Mouse (Mus musculus): ENCODE results near the gene Krt5. TPM values are rescaled to one million over a fixed set of nuclear protein-coding genes. Genes with fewer than 3 reads are reported as not detected.

Gene Krt5
- polyA plus RNA-seq, 1 experiment from 2014 or later: not detected

DNA sequence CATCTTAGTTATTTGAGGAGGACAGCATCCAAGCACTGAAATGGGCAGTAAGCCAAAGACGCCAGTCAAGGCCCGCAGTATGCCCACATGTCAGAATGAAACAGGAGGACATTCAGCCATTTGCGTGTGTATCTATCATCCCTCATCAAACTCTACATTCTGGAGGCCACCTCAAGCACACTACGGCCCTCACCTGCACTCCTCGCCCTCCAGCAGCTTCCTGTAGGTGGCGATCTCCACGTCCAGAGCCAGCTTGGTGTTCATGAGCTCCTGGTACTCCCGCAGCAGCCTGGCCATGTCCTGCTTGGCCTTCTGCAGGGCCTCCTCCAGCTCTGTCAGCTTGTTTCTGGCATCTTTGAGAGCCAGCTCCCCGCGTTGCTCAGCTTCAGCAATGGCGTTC is 4.0 kb downstream of the Krt5 start:
- H3K9me3 ChIP-seq (ENCODE audit: control insufficient read depth, low read length): no peaks in the 10 kb centered on the region
- H3K27ac ChIP-seq (replicated peaks in 1 of 2; ENCODE audit: control insufficient read depth in 1 of 2, insufficient read depth in 1 of 2, low read depth in 2 of 2, low read length in 2 of 2): no peak overlapping the region
- H3K27me3 ChIP-seq (ENCODE audit: control insufficient read depth, insufficient read depth, low read length): 0 out of 2 replicates have a peak, but pooled peaks cover 11% of the 10 kb centered on the region
- H3K4me3 ChIP-seq (ENCODE audit: control insufficient read depth in 1 of 2, insufficient read depth in 1 of 2, low read depth in 1 of 2, low read length in 2 of 2): no peak overlapping the region
- 61% methylated on average over 11 of the region's 11 CpGs for WGBS
- no peaks in the 10 kb centered on the region for H3K4me1 ChIP-seq (ENCODE audit: control insufficient read depth in 2 of 2, insufficient read depth in 2 of 2, low read length in 2 of 2)
- no peaks in the 10 kb centered on the region for H3K36me3 ChIP-seq (ENCODE audit: control insufficient read depth, insufficient read depth, low read length)
- no peak overlapping the region for H3K9ac ChIP-seq (ENCODE audit: low read length)
- no peak overlapping the region for H3K4me2 ChIP-seq (ENCODE audit: low read length)
- no peak for ATAC-seq (ENCODE audit: insufficient number of reproducible peaks, insufficient read depth, low FRiP score, low read depth)

DNA sequence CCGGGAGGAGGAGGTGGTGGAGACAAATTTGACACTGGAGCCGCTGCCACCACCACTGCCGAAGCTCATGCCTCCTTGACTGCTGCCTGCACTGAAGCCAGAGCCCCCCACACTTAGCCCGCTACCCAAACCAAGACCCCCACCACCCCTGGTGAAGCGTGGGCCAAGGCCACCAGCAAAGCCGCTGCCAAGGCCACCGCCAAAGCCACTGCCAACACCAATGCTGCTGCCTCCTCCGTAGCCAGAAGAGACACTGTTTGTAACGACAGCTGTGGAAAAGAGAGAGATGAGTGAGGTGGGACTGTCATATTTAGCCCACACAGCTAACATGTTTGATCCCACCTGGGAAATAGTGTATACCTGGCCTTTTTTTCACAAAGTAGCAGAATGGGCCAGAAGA is 5.2 kb downstream of the Krt5 start:
- no peaks in the 10 kb centered on the region for H3K36me3 ChIP-seq (ENCODE audit: control insufficient read depth, insufficient read depth, low read length)
- ATAC-seq (ENCODE audit: insufficient number of reproducible peaks, insufficient read depth, low FRiP score, low read depth): no peak
- H3K27me3 ChIP-seq (ENCODE audit: control insufficient read depth, insufficient read depth, low read length): 0 out of 2 replicates have a peak, but pooled peaks cover 3% of the 10 kb centered on the region
- H3K4me3 ChIP-seq (ENCODE audit: control insufficient read depth in 1 of 2, insufficient read depth in 1 of 2, low read depth in 1 of 2, low read length in 2 of 2): no peak overlapping the region
- H3K4me1 ChIP-seq (ENCODE audit: control insufficient read depth in 2 of 2, insufficient read depth in 2 of 2, low read length in 2 of 2): no peaks in the 10 kb centered on the region
- no peaks in the 10 kb centered on the region for H3K9me3 ChIP-seq (ENCODE audit: control insufficient read depth, low read length)
- WGBS: 75% methylated on average over 9 of the region's 9 CpGs
- H3K4me2 ChIP-seq (ENCODE audit: low read length): no peak overlapping the region
- no peak overlapping the region for H3K9ac ChIP-seq (ENCODE audit: low read length)
- H3K27ac ChIP-seq (replicated peaks in 1 of 2; ENCODE audit: control insufficient read depth in 1 of 2, insufficient read depth in 1 of 2, low read depth in 2 of 2, low read length in 2 of 2): no peak overlapping the region

DNA sequence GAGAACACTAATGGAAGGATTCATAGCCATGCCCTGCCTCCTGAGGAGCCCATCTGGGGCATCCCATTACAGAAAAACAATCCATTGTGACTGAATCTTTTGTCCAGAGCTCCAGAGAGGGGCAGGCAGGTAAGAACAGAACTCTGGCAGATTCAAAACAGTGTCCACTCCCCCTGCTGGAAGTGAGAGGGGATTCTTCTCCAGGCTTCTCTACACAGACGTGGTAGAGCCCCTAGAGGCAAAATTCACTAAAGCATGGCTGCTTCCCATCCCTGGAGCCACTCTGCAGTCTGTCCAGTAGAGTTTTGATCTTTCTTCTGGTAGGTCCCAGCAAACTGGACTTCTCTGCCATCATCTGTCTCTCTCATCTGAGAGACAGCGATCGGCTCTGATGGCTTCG is 8.6 kb downstream of the Krt5 start:
- no peak for ATAC-seq (ENCODE audit: insufficient number of reproducible peaks, insufficient read depth, low FRiP score, low read depth)
- Histone ChIP-seq H3K36me3 (ENCODE audit: control insufficient read depth, insufficient read depth, low read length) (no peaks in the 10 kb centered on the region), H3K4me1 (ENCODE audit: control insufficient read depth in 2 of 2, insufficient read depth in 2 of 2, low read length in 2 of 2) (no peaks in the 10 kb centered on the region), H3K27me3 (ENCODE audit: control insufficient read depth, insufficient read depth, low read length) (0 out of 2 replicates have a peak, but pooled peaks cover 3% of the 10 kb centered on the region), H3K4me3 (ENCODE audit: control insufficient read depth in 1 of 2, insufficient read depth in 1 of 2, low read depth in 1 of 2, low read length in 2 of 2) (no peak overlapping the region), H3K4me2 (ENCODE audit: low read length) (no peak overlapping the region), H3K27ac (replicated peaks in 1 of 2; ENCODE audit: control insufficient read depth in 1 of 2, insufficient read depth in 1 of 2, low read depth in 2 of 2, low read length in 2 of 2) (no peak overlapping the region), H3K9ac (ENCODE audit: low read length) (no peak overlapping the region), H3K9me3 (ENCODE audit: control insufficient read depth, low read length) (no peaks in the 10 kb centered on the region)
- WGBS: 69% methylated on average over 4 of the region's 4 CpGs

DNA sequence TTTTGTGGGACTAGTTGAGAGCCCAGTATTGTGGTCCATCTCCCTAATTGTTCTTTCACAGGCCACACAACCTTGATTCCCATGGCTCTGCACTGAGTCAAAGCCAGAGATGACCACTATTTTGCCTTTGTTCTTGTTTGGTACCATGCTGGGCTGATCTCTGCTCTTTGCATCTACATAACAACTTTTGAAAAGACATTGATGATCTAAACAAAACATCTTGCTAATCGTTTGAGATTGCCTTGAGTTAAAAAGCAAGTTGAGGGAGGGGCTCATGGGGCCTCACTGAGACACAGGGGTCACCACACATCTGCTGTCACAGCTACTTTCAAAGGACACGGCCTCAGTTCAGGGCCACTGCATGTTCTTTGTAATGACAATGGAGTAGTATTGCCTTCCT is 10.3 kb downstream of the Krt5 start:
- Histone ChIP-seq H3K36me3 (ENCODE audit: control insufficient read depth, insufficient read depth, low read length) (no peaks in the 10 kb centered on the region), H3K4me3 (ENCODE audit: control insufficient read depth in 1 of 2, insufficient read depth in 1 of 2, low read depth in 1 of 2, low read length in 2 of 2) (no peak overlapping the region), H3K27me3 (ENCODE audit: control insufficient read depth, insufficient read depth, low read length) (0 out of 2 replicates have a peak, but pooled peaks cover 3% of the 10 kb centered on the region), H3K27ac (replicated peaks in 1 of 2; ENCODE audit: control insufficient read depth in 1 of 2, insufficient read depth in 1 of 2, low read depth in 2 of 2, low read length in 2 of 2) (no peak overlapping the region), H3K9ac (ENCODE audit: low read length) (no peak overlapping the region), H3K9me3 (ENCODE audit: control insufficient read depth, low read length) (no peaks in the 10 kb centered on the region), H3K4me1 (ENCODE audit: control insufficient read depth in 2 of 2, insufficient read depth in 2 of 2, low read length in 2 of 2) (no peaks in the 10 kb centered on the region), H3K4me2 (ENCODE audit: low read length) (no peak overlapping the region)
- whole genome bisulfite sequencing: 54% methylated on average over 2 of the region's 2 CpGs
- ATAC-seq (ENCODE audit: insufficient number of reproducible peaks, insufficient read depth, low FRiP score, low read depth): no peak

DNA sequence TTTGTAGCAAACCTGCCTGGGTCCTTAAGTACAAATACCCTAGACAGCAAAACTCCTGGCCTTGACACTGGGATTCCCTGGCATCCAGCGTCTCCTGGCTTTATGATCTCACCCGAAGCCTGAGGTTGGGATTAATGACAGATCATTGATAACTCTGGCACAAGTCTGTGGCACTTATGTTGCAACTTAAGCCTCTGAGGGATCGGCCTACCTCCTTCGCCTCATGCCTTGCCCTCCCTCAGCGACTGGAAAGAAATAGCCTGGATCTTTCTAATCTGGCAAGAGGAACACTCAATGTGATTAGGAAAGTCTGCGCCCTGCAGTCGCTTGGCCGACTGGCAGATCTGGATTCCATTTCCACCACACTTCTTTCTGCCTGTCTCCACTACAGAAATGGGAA is 12.8 kb downstream of the Krt5 start:
- no peak for ATAC-seq (ENCODE audit: insufficient number of reproducible peaks, insufficient read depth, low FRiP score, low read depth)
- no peak overlapping the region for H3K4me3 ChIP-seq (ENCODE audit: control insufficient read depth in 1 of 2, insufficient read depth in 1 of 2, low read depth in 1 of 2, low read length in 2 of 2)
- H3K36me3 ChIP-seq (ENCODE audit: control insufficient read depth, insufficient read depth, low read length): no peaks in the 10 kb centered on the region
- H3K27ac ChIP-seq (replicated peaks in 1 of 2; ENCODE audit: control insufficient read depth in 1 of 2, insufficient read depth in 1 of 2, low read depth in 2 of 2, low read length in 2 of 2): no peak overlapping the region
- H3K9me3 ChIP-seq (ENCODE audit: control insufficient read depth, low read length): no peaks in the 10 kb centered on the region
- no peak overlapping the region for H3K4me2 ChIP-seq (ENCODE audit: low read length)
- H3K27me3 ChIP-seq (ENCODE audit: control insufficient read depth, insufficient read depth, low read length): 0 out of 2 replicates have a peak, but pooled peaks cover 3% of the 10 kb centered on the region
- H3K4me1 ChIP-seq (ENCODE audit: control insufficient read depth in 2 of 2, insufficient read depth in 2 of 2, low read length in 2 of 2): no peaks in the 10 kb centered on the region
- no peak overlapping the region for H3K9ac ChIP-seq (ENCODE audit: low read length)
- 65% methylated on average over 8 of the region's 8 CpGs for WGBS

GRCm38 (mm10) chr15:101699192-101699591 is 13.5 kb downstream of the Krt5 start:
- Histone ChIP-seq H3K27me3 (ENCODE audit: control insufficient read depth, insufficient read depth, low read length) (no peaks in the 10 kb centered on the region), H3K36me3 (ENCODE audit: control insufficient read depth, insufficient read depth, low read length) (no peaks in the 10 kb centered on the region), H3K4me1 (ENCODE audit: control insufficient read depth in 2 of 2, insufficient read depth in 2 of 2, low read length in 2 of 2) (no peaks in the 10 kb centered on the region), H3K9ac (ENCODE audit: low read length) (no peak overlapping the region), H3K4me2 (ENCODE audit: low read length) (no peak overlapping the region), H3K4me3 (ENCODE audit: control insufficient read depth in 1 of 2, insufficient read depth in 1 of 2, low read depth in 1 of 2, low read length in 2 of 2) (no peak overlapping the region), H3K27ac (replicated peaks in 1 of 2; ENCODE audit: control insufficient read depth in 1 of 2, insufficient read depth in 1 of 2, low read depth in 2 of 2, low read length in 2 of 2) (no peak overlapping the region), H3K9me3 (ENCODE audit: control insufficient read depth, low read length) (no peaks in the 10 kb centered on the region)
- ATAC-seq (ENCODE audit: insufficient number of reproducible peaks, insufficient read depth, low FRiP score, low read depth): no peak
- 42% methylated on average over 3 of the region's 3 CpGs for WGBS

- Histone ChIP-seq H3K36me3 (ENCODE audit: control insufficient read depth, insufficient read depth, low read length) (no peaks in the 10 kb centered on the region), H3K27ac (replicated peaks in 1 of 2; ENCODE audit: control insufficient read depth in 1 of 2, insufficient read depth in 1 of 2, low read depth in 2 of 2, low read length in 2 of 2) (no peak overlapping the region), H3K4me1 (ENCODE audit: control insufficient read depth in 2 of 2, insufficient read depth in 2 of 2, low read length in 2 of 2) (no peaks in the 10 kb centered on the region), H3K9ac (ENCODE audit: low read length) (no peak overlapping the region), H3K4me3 (ENCODE audit: control insufficient read depth in 1 of 2, insufficient read depth in 1 of 2, low read depth in 1 of 2, low read length in 2 of 2) (no peak overlapping the region), H3K4me2 (ENCODE audit: low read length) (no peak overlapping the region), H3K27me3 (ENCODE audit: control insufficient read depth, insufficient read depth, low read length) (no peaks in the 10 kb centered on the region), H3K9me3 (ENCODE audit: control insufficient read depth, low read length) (no peaks in the 10 kb centered on the region)
- WGBS: 70% methylated on average over 8 of the region's 8 CpGs
- ATAC-seq (ENCODE audit: insufficient number of reproducible peaks, insufficient read depth, low FRiP score, low read depth): no peak
Observed at GRCm38 (mm10) chr15:101697326-101698188, 15.1 kb downstream of the Krt5 start.

GRCm38 (mm10) chr15:101694207-101694606 is 18.5 kb downstream of the Krt5 start, which contains the start of gene Krt6a:
TSS of gene Krt6a (minus strand) at chr15:101694307.
- 79% methylated on average over 5 of the region's 5 CpGs for WGBS
- Histone ChIP-seq H3K4me3 (ENCODE audit: control insufficient read depth in 1 of 2, insufficient read depth in 1 of 2, low read depth in 1 of 2, low read length in 2 of 2) (no peak within 1 kb of the TSS), H3K27ac (replicated peaks in 1 of 2; ENCODE audit: control insufficient read depth in 1 of 2, insufficient read depth in 1 of 2, low read depth in 2 of 2, low read length in 2 of 2) (no peak within 1 kb of the TSS), H3K9ac (ENCODE audit: low read length) (no peak within 1 kb of the TSS), H3K4me1 (ENCODE audit: control insufficient read depth in 2 of 2, insufficient read depth in 2 of 2, low read length in 2 of 2) (no peaks in the 10 kb centered on the region), H3K27me3 (ENCODE audit: control insufficient read depth, insufficient read depth, low read length) (no peaks in the 10 kb centered on the region), H3K4me2 (ENCODE audit: low read length) (no peak within 1 kb of the TSS), H3K36me3 (ENCODE audit: control insufficient read depth, insufficient read depth, low read length) (no peaks in the 10 kb centered on the region), H3K9me3 (ENCODE audit: control insufficient read depth, low read length) (no peaks in the 10 kb centered on the region)
- no peak for ATAC-seq (ENCODE audit: insufficient number of reproducible peaks, insufficient read depth, low FRiP score, low read depth)
